Mouse (Mus musculus): ENCODE data around the gene Fezf2. TPM values are rescaled to one million over a fixed set of nuclear protein-coding genes. Genes with fewer than 3 reads are reported as not detected.

Fezf2 gene
- polyA plus RNA-seq, 1 experiment from 2014 or later: not detected

DNA sequence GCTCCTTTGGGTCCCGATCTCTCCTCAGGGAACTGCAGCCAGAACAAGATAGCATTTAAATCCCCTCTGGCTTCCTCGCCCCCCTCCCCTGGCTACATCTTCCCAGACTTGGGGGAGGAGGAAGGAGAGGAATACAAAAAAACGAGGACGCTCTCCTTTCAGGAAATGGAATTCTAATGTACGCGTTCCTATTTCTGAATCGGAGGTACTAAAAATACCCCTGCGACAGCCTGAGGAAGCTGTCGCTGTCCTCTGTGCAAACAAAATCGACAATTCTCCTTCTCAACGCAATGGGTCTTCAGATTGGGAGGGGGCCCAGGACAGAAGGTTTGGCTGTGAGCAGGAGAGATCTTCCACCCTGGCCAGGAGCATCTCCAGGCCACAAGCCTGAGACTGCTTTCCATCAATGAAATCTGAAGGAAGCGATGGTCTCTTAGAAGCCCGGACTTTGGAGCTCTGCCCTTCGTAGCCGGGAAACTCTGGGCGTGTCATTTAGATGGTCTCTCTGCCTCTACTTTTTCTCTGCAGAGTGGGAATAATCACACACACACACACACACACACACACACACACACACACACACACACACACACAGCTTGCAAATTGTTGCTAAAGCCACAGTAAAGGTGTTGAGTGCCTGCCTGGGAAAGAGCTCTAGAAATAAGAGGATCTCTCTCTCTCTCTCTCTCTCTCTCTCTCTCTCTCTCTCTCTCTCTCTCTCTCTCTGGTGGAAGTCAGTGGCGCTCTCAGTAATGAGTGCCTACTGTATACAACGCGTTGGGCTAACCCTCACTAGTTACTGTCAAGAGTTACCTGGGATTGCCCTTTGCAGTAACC is 7.5 kb downstream of the Fezf2 start:
- Histone ChIP-seq H3K4me2 (replicated peaks) (no peak overlapping the region), H3K36me3 (no peaks in the 10 kb centered on the region), H3K9me3 (no peaks in the 10 kb centered on the region), H3K27ac (no peak overlapping the region), H3K9ac (no peak overlapping the region), H3K27me3 (replicated peaks) (peaks cover 97% of the 10 kb centered on the region), H3K4me3 (no peak overlapping the region), H3K4me1 (peaks cover 11% of the 10 kb centered on the region)
- no peak for ATAC-seq (ENCODE audit: low FRiP score, low read depth)
- whole genome bisulfite sequencing: under 1% methylated on average over 19 of the region's 19 CpGs

GRCm38 (mm10) chr14:12338811-12339565 is 9.0 kb downstream of the Fezf2 start:
- no peak overlapping the region for H3K4me3 ChIP-seq
- WGBS: 2% methylated on average over 10 of the region's 10 CpGs

DNA sequence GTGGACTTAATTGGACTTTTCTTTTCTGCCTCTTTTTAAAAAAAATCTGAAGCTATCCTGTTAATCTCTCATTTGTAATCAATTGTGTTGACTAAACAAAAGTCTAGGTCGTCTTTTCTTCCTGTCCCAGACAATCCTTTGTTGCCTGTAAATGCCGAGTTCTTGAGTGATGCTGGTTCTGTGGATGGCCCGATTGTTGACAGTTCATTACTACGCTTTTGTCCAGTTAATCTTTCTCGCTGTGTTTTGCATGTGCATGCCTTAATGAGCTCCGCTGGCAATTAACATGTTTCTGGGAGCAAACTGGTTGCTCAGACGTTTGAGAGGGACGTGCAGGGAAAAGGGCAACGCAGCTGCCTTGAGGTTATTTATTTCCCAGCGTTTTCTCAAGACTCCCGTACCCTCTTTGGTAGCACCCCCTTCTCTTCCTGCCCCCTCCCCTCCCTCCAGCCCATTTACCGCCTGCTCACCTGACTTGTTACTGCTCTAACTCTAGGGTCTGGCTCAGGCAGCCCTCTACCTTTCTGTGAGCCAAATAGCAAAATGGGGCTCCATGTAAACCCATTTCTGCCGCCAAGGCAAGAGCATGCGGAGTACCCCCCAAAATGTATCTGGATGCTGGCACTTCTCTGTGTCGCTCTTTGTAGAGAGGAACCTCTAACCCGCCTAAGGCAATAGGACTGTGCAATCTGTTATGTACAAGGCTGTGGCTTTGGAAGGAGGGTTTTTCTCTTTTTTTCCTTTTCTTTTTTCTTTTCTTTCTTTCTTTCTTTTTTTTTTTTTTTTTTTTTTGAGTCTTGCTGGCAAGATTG is 9.8 kb downstream of the Fezf2 start:
- Histone ChIP-seq H3K4me1 (no peaks in the 10 kb centered on the region), H3K4me3 (no peak overlapping the region), H3K27me3 (replicated peaks) (peaks cover 95% of the 10 kb centered on the region), H3K36me3 (no peaks in the 10 kb centered on the region), H3K4me2 (replicated peaks) (no peak overlapping the region), H3K9ac (no peak overlapping the region), H3K9me3 (no peaks in the 10 kb centered on the region), H3K27ac (no peak overlapping the region)
- ATAC-seq (ENCODE audit: low FRiP score, low read depth): peak; percentile 67
- 2% methylated on average over 16 of the region's 16 CpGs for WGBS

More at GRCm38 (mm10) chr14:12338811-12339565, 9.0 kb downstream of the Fezf2 start:
- no peak overlapping the region for H3K27ac ChIP-seq
- no peaks in the 10 kb centered on the region for H3K4me1 ChIP-seq
- ATAC-seq (ENCODE audit: low FRiP score, low read depth): no peak
- no peaks in the 10 kb centered on the region for H3K36me3 ChIP-seq
- no peak overlapping the region for H3K9ac ChIP-seq
- no peak overlapping the region for H3K4me2 ChIP-seq (replicated peaks)
- H3K27me3 ChIP-seq (replicated peaks): peaks cover 97% of the 10 kb centered on the region
- no peaks in the 10 kb centered on the region for H3K9me3 ChIP-seq

GRCm38 (mm10) chr14:12337421-12337997 is 10.5 kb downstream of the Fezf2 start:
- peaks cover 93% of the 10 kb centered on the region for H3K27me3 ChIP-seq (replicated peaks)
- no peak overlapping the region for H3K4me2 ChIP-seq (replicated peaks)
- no peaks in the 10 kb centered on the region for H3K4me1 ChIP-seq
- WGBS: 1% methylated on average over 8 of the region's 8 CpGs
- no peak overlapping the region for H3K4me3 ChIP-seq
- no peaks in the 10 kb centered on the region for H3K9me3 ChIP-seq
- ATAC-seq (ENCODE audit: low FRiP score, low read depth): no peak
- H3K27ac ChIP-seq: no peak overlapping the region
- H3K9ac ChIP-seq: no peak overlapping the region
- no peaks in the 10 kb centered on the region for H3K36me3 ChIP-seq

DNA sequence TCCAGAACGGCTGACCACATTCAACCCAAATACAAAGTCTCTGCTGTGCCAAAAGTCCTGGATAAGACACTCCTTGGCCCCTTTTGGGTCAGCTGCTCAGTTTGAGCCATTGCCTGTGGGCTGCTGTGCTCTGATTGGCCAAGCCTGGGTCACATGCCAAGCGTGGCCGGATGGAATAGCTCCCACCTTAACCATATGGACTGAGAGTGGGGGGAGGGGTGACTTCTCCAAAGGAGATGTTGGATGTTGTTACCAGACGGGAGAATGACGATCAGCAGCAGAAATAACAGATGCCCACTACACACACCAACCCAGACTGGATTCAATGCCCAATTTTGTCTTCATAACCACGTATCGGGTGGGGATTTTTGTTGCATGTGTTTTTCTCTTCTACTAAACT is 13.1 kb downstream of the Fezf2 start:
- 48% methylated on average over 7 of the region's 7 CpGs for WGBS
- Histone ChIP-seq H3K9ac (no peak overlapping the region), H3K36me3 (no peaks in the 10 kb centered on the region), H3K27ac (no peak overlapping the region), H3K4me2 (replicated peaks) (no peak overlapping the region), H3K27me3 (replicated peaks) (peaks cover 76% of the 10 kb centered on the region), H3K9me3 (no peaks in the 10 kb centered on the region), H3K4me1 (no peaks in the 10 kb centered on the region), H3K4me3 (no peak overlapping the region)
- no peak for ATAC-seq (ENCODE audit: low FRiP score, low read depth)

DNA sequence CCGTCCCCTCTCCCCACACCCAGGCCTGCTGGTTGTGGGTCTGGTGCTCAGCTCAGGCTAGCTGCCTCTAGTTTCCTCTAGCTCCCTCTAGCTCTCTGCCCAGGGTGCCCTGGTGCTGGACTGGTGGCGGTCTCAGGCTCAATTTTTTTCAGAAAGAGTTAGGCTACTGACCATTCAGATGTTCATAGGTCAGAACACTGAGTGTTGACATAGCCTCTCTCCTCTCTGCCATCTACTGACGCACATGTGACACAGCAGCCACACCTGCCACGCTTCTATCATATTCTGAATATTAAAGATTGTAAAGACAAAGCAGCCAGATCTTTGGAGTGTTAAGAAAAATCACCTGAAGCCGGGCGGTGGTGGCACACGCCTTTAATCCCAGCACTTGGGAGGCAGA is 14.4 kb downstream of the Fezf2 start:
- H3K27me3 ChIP-seq (replicated peaks): peaks cover 65% of the 10 kb centered on the region
- H3K4me1 ChIP-seq: no peaks in the 10 kb centered on the region
- H3K9me3 ChIP-seq: no peaks in the 10 kb centered on the region
- H3K27ac ChIP-seq: no peak overlapping the region
- no peak for ATAC-seq (ENCODE audit: low FRiP score, low read depth)
- H3K4me2 ChIP-seq (replicated peaks): no peak overlapping the region
- no peaks in the 10 kb centered on the region for H3K36me3 ChIP-seq
- H3K4me3 ChIP-seq: no peak overlapping the region
- 82% methylated on average over 7 of the region's 7 CpGs for WGBS
- no peak overlapping the region for H3K9ac ChIP-seq

GRCm38 (mm10) chr14:12303106-12303505 is 44.9 kb downstream of the Fezf2 start:
- ATAC-seq (ENCODE audit: low FRiP score, low read depth): no peak
- H3K9me3 ChIP-seq: no peaks in the 10 kb centered on the region
- H3K27ac ChIP-seq: no peak overlapping the region
- 59% methylated on average over 2 of the region's 2 CpGs for WGBS
- no peaks in the 10 kb centered on the region for H3K4me1 ChIP-seq
- no peaks in the 10 kb centered on the region for H3K27me3 ChIP-seq (replicated peaks)
- no peaks in the 10 kb centered on the region for H3K36me3 ChIP-seq
- H3K9ac ChIP-seq: no peak overlapping the region
- H3K4me2 ChIP-seq (replicated peaks): no peak overlapping the region
- no peak overlapping the region for H3K4me3 ChIP-seq

- 70% methylated on average over 3 of the region's 3 CpGs for WGBS
- no peaks in the 10 kb centered on the region for H3K36me3 ChIP-seq
- H3K27me3 ChIP-seq (replicated peaks): no peaks in the 10 kb centered on the region
- H3K27ac ChIP-seq: no peak overlapping the region
- no peaks in the 10 kb centered on the region for H3K9me3 ChIP-seq
- H3K4me1 ChIP-seq: no peaks in the 10 kb centered on the region
- ATAC-seq (ENCODE audit: low FRiP score, low read depth): no peak
- no peak overlapping the region for H3K4me2 ChIP-seq (replicated peaks)
- H3K4me3 ChIP-seq: no peak overlapping the region
- H3K9ac ChIP-seq: no peak overlapping the region
These were observed 47.3 kb downstream of the Fezf2 start for GRCm38 (mm10) chr14:12300677-12301076.

DNA sequence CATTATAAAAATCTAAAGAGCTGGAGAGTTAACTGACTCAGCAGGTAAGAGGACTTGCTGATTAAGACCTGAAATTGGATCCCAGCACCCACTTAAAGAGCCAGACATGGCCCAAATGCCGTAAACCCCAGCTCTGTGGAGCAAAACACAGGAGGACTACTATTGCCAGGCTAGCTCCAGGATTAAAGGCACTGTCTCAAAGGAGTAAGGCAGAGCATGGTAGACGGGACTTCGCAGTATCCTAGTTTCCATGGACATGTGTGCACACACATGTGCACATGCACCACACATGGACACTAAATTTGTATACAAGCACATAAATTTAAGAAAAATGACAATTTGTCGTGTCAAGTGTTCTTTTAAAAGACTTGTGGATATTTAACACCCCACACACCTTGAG is 47.7 kb downstream of the Fezf2 start:
- Histone ChIP-seq H3K27ac (no peak overlapping the region), H3K9me3 (no peaks in the 10 kb centered on the region), H3K27me3 (replicated peaks) (no peaks in the 10 kb centered on the region), H3K4me1 (no peaks in the 10 kb centered on the region), H3K36me3 (no peaks in the 10 kb centered on the region), H3K9ac (no peak overlapping the region), H3K4me2 (replicated peaks) (no peak overlapping the region), H3K4me3 (no peak overlapping the region)
- no peak for ATAC-seq (ENCODE audit: low FRiP score, low read depth)
- WGBS: 82% methylated on average over 4 of the region's 4 CpGs

DNA sequence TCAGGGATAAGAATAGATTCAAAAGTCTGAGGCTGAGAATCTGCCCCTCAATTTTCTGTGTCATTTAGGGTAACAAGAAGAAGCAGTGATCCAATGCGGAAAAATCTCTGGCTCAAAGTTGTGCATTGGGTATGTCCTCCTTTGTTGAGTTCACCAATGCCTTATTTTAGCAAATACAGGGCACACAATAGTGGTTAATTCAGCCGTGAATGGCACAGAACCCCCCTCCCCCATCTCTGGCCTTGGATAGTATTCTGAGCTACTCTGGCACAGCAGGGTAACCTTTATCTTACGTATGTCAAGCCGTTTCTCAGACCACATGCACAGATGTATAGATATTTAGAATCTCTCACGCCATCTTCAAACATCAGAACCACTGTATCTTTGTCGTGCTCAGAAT is 48.3 kb downstream of the Fezf2 start:
- no peaks in the 10 kb centered on the region for H3K4me1 ChIP-seq
- ATAC-seq (ENCODE audit: low FRiP score, low read depth): no peak
- no peak overlapping the region for H3K27ac ChIP-seq
- no peaks in the 10 kb centered on the region for H3K36me3 ChIP-seq
- H3K9me3 ChIP-seq: no peaks in the 10 kb centered on the region
- H3K4me2 ChIP-seq (replicated peaks): no peak overlapping the region
- no peak overlapping the region for H3K9ac ChIP-seq
- H3K4me3 ChIP-seq: no peak overlapping the region
- 39% methylated on average over 6 of the region's 6 CpGs for WGBS
- no peaks in the 10 kb centered on the region for H3K27me3 ChIP-seq (replicated peaks)

DNA sequence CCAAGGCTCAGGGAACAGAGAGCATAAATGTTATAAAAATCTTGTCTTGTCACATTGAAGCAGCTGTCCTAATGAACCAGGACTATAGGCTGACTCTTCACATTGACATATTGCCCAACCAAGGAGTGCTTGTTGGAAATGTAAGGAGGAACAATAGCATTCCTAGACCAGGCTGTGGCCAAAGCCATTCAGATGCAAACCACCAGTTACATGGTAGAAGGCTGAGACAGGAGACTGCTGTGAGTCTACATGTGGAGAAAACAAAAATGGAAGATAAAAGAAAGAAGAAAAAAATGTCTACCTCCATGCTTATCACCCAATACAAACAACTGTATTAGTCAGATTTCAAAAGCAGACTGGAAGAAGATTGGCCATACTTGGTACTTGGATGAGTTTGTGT is 48.8 kb downstream of the Fezf2 start:
- ATAC-seq (ENCODE audit: low FRiP score, low read depth): no peak
- H3K36me3 ChIP-seq: no peaks in the 10 kb centered on the region
- H3K4me3 ChIP-seq: no peak overlapping the region
- H3K27ac ChIP-seq: no peak overlapping the region
- no peaks in the 10 kb centered on the region for H3K27me3 ChIP-seq (replicated peaks)
- H3K4me1 ChIP-seq: no peaks in the 10 kb centered on the region
- no peaks in the 10 kb centered on the region for H3K9me3 ChIP-seq
- no peak overlapping the region for H3K4me2 ChIP-seq (replicated peaks)
- no peak overlapping the region for H3K9ac ChIP-seq

DNA sequence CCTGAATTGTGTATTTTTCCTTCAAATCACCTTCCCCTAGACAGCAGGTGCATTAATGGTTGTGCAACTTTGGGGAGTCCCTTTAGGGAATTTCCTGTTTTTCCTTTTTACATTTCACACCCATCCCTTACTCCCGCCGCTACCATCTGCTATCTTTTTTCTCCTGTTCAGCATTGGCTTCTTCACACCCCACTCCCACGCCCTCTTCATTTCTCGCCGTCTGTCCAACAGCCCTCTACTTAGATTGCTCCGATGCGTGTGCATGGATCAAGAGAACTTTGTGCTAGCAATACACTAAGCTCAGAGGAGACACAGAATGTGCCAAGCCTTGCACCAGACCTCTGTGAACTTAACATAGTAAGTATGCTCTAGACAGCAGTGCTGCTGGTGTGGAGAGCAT is 51.6 kb downstream of the Fezf2 start:
- Histone ChIP-seq H3K4me2 (replicated peaks) (no peak overlapping the region), H3K4me1 (no peaks in the 10 kb centered on the region), H3K27me3 (replicated peaks) (no peaks in the 10 kb centered on the region), H3K9me3 (no peaks in the 10 kb centered on the region), H3K4me3 (no peak overlapping the region), H3K36me3 (no peaks in the 10 kb centered on the region), H3K27ac (no peak overlapping the region), H3K9ac (no peak overlapping the region)
- ATAC-seq (ENCODE audit: low FRiP score, low read depth): no peak
- WGBS: 89% methylated on average over 7 of the region's 7 CpGs

Data from neural tube, embryonic 12.5 days (tissue).